Mouse (Mus musculus) neural tube, embryonic 11.5 days (tissue): ENCODE measurements around the gene Emid1. TPM values are rescaled to one million over a fixed set of nuclear protein-coding genes. Genes with fewer than 3 reads are reported as not detected.
A peak's percentile ranks its signal among the peaks of the same experiment; 100 is the strongest.

ENCODE experiments used
- ATAC-seq: fragments of 200-750 bp; cut with Nextera tagmentation; 2 replicates; pipeline ENCODE4 v1.8.0; 2017; ENCODE audit warnings: moderate number of reproducible peaks, mild to moderate bottlenecking, moderate TSS enrichment, moderate library complexity; ENCODE audit not compliant: insufficient read depth, low FRiP score, low TSS enrichment
- DNase-seq: peaks from one replicate; pipeline ENCODE4 v3.0.0-alpha.2; 2015; ENCODE audit warnings: low spot score
- H3K27ac ChIP-seq: fragments of 300-500 bp; sonication (generic); 2 replicates; pipeline ENCODE4 v1.5.1; 2014; ENCODE audit warnings: low read depth, mild to moderate bottlenecking, low read length
- H3K27me3 ChIP-seq: fragments of 300-500 bp; sonication (generic); 2 replicates; pipeline ENCODE4 v1.6.1; 2014; ENCODE audit warnings: mild to moderate bottlenecking, low read length, mixed read lengths; ENCODE audit not compliant: control insufficient read depth, insufficient read depth
- H3K36me3 ChIP-seq: fragments of 300-500 bp; sonication (generic); 2 replicates; pipeline ENCODE4 v1.6.1; 2014; ENCODE audit warnings: mild to moderate bottlenecking, low read length, moderate library complexity, mixed read lengths; ENCODE audit not compliant: control insufficient read depth, insufficient read depth
- H3K4me1 ChIP-seq: fragments of 300-500 bp; sonication (generic); 2 replicates; pipeline ENCODE4 v1.6.1; 2014; ENCODE audit warnings: low read length, mixed read lengths; ENCODE audit not compliant: control insufficient read depth, insufficient read depth
- H3K4me2 ChIP-seq: fragments of 300-500 bp; sonication (generic); 2 replicates; pipeline ENCODE4 v1.6.1; 2014; ENCODE audit warnings: low read depth, mild to moderate bottlenecking, moderate library complexity
- H3K4me3 ChIP-seq: fragments of 300-500 bp; sonication (generic); 2 replicates; pipeline ENCODE4 v1.5.1; 2014; ENCODE audit warnings: low read depth, low read length
- H3K9ac ChIP-seq: fragments of 300-500 bp; sonication (generic); 2 replicates; pipeline ENCODE4 v1.6.1; 2014; ENCODE audit warnings: mild to moderate bottlenecking, low read length
- H3K9me3 ChIP-seq: fragments of 300-500 bp; sonication (generic); 2 replicates; pipeline ENCODE4 v1.6.1; 2016; ENCODE audit warnings: low read length; ENCODE audit not compliant: control insufficient read depth
- WGBS: fragments of 180-500 bp; shearing (Covaris S2); extraction: QIAGEN DNeasy Blood & Tissue Kit; methylation state at CpG from one replicate; pipeline ENCODE4 v1.1.7; 2014; 5-methylcytosine and 5-hydroxymethylcytosine counted together
- polyA plus RNA-seq: library from polyadenylated mRNA; unstranded; fragments of >200 nt; fragmentation: Nextera tagmentation; extraction: Ambion mirVana; gene quantifications from 2 replicates; pipeline ENCODE4 v1.2.1, GENCODE M21; 2014

Gene Emid1
- polyA plus RNA-seq, 1 experiment from 2014 or later: 37.7 TPM

GRCm38 (mm10) chr11:5140619-5141018 lies 11.4 kb downstream of the Emid1 start:
- 76% methylated on average over 8 of the region's 8 CpGs for WGBS
- H3K36me3 ChIP-seq: no peaks in the 10 kb centered on the region
- ATAC-seq (no peak), DNase-seq (no peak)
- H3K27me3 ChIP-seq: no peaks in the 10 kb centered on the region
- no peaks in the 10 kb centered on the region for H3K9me3 ChIP-seq
- H3K4me3 ChIP-seq: no peak overlapping the region
- peaks cover 3% of the 10 kb centered on the region; the same call in 1 of the 2 replicates for H3K4me1 ChIP-seq
- H3K4me2 ChIP-seq: no peak overlapping the region
- no peak overlapping the region for H3K27ac ChIP-seq
- no peak overlapping the region for H3K9ac ChIP-seq

- Histone ChIP-seq H3K9me3 (no peaks in the 10 kb centered on the region), H3K9ac (no peak overlapping the region), H3K4me1 (peaks cover 3% of the 10 kb centered on the region; the same call in 1 of the 2 replicates), H3K27me3 (no peaks in the 10 kb centered on the region), H3K4me2 (no peak overlapping the region), H3K27ac (no peak overlapping the region), H3K36me3 (no peaks in the 10 kb centered on the region), H3K4me3 (no peak overlapping the region)
- no peak for ATAC-seq
- no peak for DNase-seq
- WGBS: 72% methylated on average over 9 of the region's 9 CpGs
Measured at GRCm38 (mm10) chr11:5139372-5139771, 12.7 kb downstream of the Emid1 start.

- no peak for ATAC-seq
- Histone ChIP-seq H3K9ac (no peak overlapping the region), H3K4me3 (no peak overlapping the region), H3K4me2 (no peak overlapping the region), H3K9me3 (no peaks in the 10 kb centered on the region), H3K4me1 (peaks cover 3% of the 10 kb centered on the region; the same call in 1 of the 2 replicates), H3K27ac (no peak overlapping the region), H3K36me3 (no peaks in the 10 kb centered on the region), H3K27me3 (no peaks in the 10 kb centered on the region)
- WGBS: 83% methylated on average over 2 of the region's 2 CpGs
- DNase-seq: no peak
Measured at GRCm38 (mm10) chr11:5138642-5139041, 13.4 kb downstream of the Emid1 start.

GRCm38 (mm10) chr11:5135914-5136313 lies 16.1 kb downstream of the Emid1 start:
- WGBS: 85% methylated on average over 11 of the region's 11 CpGs

GRCm38 (mm10) chr11:5132751-5133150 lies 19.3 kb downstream of the Emid1 start:
- Histone ChIP-seq H3K4me3 (no peak overlapping the region), H3K36me3 (no peaks in the 10 kb centered on the region), H3K27ac (no peak overlapping the region), H3K9me3 (no peaks in the 10 kb centered on the region), H3K27me3 (no peaks in the 10 kb centered on the region), H3K9ac (no peak overlapping the region), H3K4me1 (peaks cover 25% of the 10 kb centered on the region), H3K4me2 (no peak overlapping the region)
- ATAC-seq (no peak), DNase-seq (no peak)
- 71% methylated on average over 4 of the region's 4 CpGs for WGBS

More at GRCm38 (mm10) chr11:5135914-5136313, 16.1 kb downstream of the Emid1 start:
- DNase-seq (no peak), ATAC-seq (no peak)
- Histone ChIP-seq H3K27me3 (no peaks in the 10 kb centered on the region), H3K27ac (no peak overlapping the region), H3K9ac (no peak overlapping the region), H3K4me2 (no peak overlapping the region), H3K36me3 (no peaks in the 10 kb centered on the region), H3K4me3 (no peak overlapping the region), H3K9me3 (no peaks in the 10 kb centered on the region), H3K4me1 (peaks cover 3% of the 10 kb centered on the region; the same call in 1 of the 2 replicates)

- DNase-seq (no peak), ATAC-seq (no peak)
- H3K27ac ChIP-seq: peak overlapping the region; percentile 68; the same call in 1 of the 2 replicates
- H3K4me1 ChIP-seq: peaks cover 26% of the 10 kb centered on the region
- no peaks in the 10 kb centered on the region for H3K27me3 ChIP-seq
- WGBS: 57% methylated on average over 4 of the region's 4 CpGs
- H3K4me3 ChIP-seq: no peak overlapping the region
- no peaks in the 10 kb centered on the region for H3K36me3 ChIP-seq
- no peaks in the 10 kb centered on the region for H3K9me3 ChIP-seq
- no peak overlapping the region for H3K4me2 ChIP-seq
- H3K9ac ChIP-seq: no peak overlapping the region
Measured at GRCm38 (mm10) chr11:5130111-5130665, 21.9 kb downstream of the Emid1 start.

- no peaks in the 10 kb centered on the region for H3K36me3 ChIP-seq
- ATAC-seq (peak; percentile 94), DNase-seq (peak; percentile 72)
- peak overlapping the region; percentile 35 for H3K4me2 ChIP-seq
- no peaks in the 10 kb centered on the region for H3K27me3 ChIP-seq
- H3K4me3 ChIP-seq: no peak overlapping the region
- WGBS: 11% methylated on average over 5 of the region's 5 CpGs
- peak overlapping the region; percentile 37; the same call in 1 of the 2 replicates for H3K9ac ChIP-seq
- no peaks in the 10 kb centered on the region for H3K9me3 ChIP-seq
- H3K27ac ChIP-seq: peak overlapping the region; percentile 91
- H3K4me1 ChIP-seq: peaks cover 26% of the 10 kb centered on the region
Measured at GRCm38 (mm10) chr11:5129035-5129480, 23.0 kb downstream of the Emid1 start.

- Histone ChIP-seq H3K4me2 (no peak overlapping the region), H3K27ac (no peak overlapping the region), H3K9ac (no peak overlapping the region), H3K27me3 (no peaks in the 10 kb centered on the region), H3K4me3 (no peak overlapping the region), H3K4me1 (peaks cover 26% of the 10 kb centered on the region), H3K9me3 (no peaks in the 10 kb centered on the region), H3K36me3 (no peaks in the 10 kb centered on the region)
- DNase-seq: no peak
- no peak for ATAC-seq
- 88% methylated on average over 4 of the region's 4 CpGs for WGBS
Measured at GRCm38 (mm10) chr11:5125713-5126112, 26.3 kb downstream of the Emid1 start.

- DNase-seq (peak; percentile 87), ATAC-seq (peak; percentile 43; the same call in 1 of the 2 replicates)
- Histone ChIP-seq H3K9me3 (no peaks in the 10 kb centered on the region), H3K4me3 (no peak overlapping the region), H3K27ac (no peak overlapping the region), H3K9ac (no peak overlapping the region), H3K27me3 (no peaks in the 10 kb centered on the region), H3K4me2 (no peak overlapping the region), H3K4me1 (no peaks in the 10 kb centered on the region), H3K36me3 (no peaks in the 10 kb centered on the region)
- WGBS: 36% methylated on average over 13 of the region's 13 CpGs
Measured at GRCm38 (mm10) chr11:5114931-5115581, 37.0 kb downstream of the Emid1 start.
